Mouse (Mus musculus) layer of hippocampus, adult 8-10 months (tissue): ENCODE data around the gene Cntn1. TPM values are rescaled to one million over a fixed set of nuclear protein-coding genes. Genes with fewer than 3 reads are reported as not detected.

Source experiments
- DNase-seq, 2 experiments: peaks; one replicate each; pipeline ENCODE4 v3.0.0; 2022; ENCODE audit warnings: low spot score in 2 of 2
- total RNA-seq, 4 experiments: library from RNA; stranded (reverse); gene quantifications; 2 replicates each; pipeline ENCODE4 v1.2.4; 2022

The Cntn1 gene
- total RNA-seq, 4 experiments from 2014 or later: 305 to 331 (median 311) TPM

DNA sequence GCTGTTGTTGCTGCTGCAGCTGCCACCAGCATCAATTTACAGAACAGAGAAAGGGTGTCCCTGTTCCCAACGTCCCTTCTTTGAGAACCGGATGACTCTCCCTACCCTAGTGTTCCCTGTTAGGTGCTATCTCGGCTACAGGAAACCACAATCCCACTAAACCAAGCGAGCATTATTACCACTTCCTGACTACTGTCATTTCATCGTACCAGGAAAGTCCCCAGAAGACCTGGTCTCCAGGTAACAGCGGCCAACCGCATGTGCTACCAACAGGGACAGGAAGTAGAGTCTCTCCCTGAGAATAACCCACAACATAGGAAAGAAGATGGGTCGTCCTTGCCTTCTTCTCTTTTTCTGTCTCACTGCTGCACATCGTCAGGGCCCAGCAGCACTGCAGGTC is 83.3 kb downstream of the Cntn1 start:
- no peak for DNase-seq

DNA sequence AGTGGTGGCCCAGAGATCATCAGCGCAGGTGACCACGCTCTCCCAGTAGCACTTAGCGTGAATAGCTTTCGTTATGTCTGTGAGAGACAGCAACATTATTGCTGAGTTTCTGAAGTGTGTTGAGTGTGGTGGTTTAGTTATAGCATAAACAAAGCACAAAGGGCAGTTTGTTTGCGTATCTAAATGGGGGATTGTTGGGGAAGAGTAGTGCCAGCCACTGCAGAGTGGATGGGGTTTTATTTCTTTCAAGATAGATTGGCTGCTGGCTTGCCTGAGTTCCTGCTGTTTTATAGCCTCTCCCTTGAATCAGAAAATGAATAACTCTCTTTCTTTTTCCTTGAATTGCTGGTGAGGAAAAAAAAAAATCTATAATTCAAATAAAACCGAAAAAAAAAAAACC is 86.1 kb downstream of the Cntn1 start:
- DNase-seq: no peak

- DNase-seq: no peak
Measured at GRCm38 (mm10) chr15:92141972-92142371, 91.0 kb downstream of the Cntn1 start.

GRCm38 (mm10) chr15:92154921-92155320 is 104.0 kb downstream of the Cntn1 start:
- DNase-seq: no peak

DNA sequence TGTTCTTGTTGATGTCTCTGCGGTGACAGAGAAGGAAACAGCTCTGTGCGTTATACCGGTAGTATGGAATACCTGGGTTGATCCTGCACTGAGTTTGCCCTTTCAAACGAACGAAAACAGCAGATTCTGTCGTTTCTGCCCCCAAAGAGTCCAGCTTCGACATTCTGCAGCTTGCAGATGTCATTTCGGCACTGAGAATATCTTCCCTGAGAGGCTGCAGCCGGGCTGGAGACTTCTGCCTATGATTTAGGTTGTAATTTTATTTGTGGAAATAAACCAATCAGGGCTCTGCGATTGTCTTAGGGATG is 109.8 kb downstream of the Cntn1 start:
- DNase-seq: no peak

DNA sequence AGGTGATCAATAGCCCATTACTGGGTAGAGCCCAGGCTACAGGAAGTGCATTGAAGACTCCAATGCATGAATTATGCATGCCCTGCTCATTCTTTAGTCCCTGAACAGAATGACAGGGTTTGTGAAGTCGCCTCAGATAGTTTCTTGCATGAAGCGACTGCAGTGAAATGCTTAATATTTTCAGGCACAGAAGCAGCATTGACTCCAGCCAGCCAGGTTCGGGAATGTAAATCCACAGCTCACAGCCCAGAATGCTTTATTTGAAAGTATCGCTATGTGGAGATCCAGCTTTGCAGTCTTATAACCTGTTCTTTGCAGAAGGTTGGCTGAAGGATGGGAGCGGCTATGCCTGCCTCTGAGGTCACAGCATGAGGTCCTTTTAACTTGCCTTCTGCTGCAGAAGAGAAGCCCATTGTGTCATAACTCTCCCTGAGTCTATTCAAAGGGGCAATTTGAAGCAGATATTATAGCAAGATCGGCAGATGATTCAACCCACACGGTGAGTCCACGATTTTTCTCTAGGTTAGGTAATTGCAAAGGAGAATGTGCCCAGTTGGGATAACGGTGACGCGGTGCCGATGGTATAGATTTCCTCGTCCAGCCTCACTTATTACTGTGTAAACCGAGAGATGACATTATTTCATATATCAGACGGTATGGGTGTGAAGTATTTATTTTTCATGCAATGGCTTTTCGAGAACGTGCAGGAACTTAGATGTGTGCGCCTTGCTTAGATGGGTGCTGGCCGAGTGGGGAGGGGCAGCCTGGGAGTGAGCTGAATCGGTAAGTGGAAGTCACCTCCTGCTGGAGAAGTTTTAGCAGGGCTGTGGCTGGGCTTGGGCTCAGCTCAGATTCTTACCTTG is 110.4 kb downstream of the Cntn1 start:
- DNase-seq: peak; percentile 40 to 56

DNA sequence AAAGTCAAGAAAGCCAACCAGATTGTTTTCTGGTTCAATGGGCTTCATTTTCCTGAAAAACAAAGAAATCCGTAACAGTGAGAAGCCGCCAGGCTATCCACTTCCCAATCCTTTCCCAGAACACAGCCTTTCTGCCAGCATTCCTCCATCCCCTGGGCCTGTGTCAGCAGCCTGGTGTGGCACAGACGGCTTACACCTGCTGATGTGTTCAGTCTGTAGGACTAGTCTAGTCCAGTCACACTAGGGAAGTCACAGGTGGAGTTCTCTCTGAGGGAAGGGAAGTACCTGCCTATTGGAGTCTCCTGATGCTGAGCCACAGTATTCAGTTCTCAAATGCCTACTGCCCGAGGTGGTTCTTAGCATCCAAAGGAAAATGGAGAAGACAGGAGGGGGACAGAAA is 111.9 kb downstream of the Cntn1 start:
- DNase-seq: no peak

DNA sequence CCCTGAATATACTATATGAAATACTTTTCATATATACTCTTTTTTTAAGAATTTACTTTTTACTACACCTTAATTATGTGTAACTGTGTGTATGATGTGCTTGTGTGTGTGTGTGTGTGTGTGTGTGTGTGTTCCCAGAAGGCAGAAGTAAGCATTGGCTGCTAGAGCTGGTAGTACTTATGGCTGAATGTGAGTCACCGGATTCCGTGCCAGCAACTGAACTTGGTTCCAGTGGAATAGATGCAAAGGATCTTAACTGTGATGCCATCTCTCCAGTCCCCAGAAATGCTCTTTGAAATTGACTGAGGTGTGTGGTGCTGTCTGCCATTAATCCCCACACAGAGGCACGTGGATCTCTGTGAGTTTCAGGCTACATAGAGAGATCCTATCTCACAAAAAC is 113.2 kb downstream of the Cntn1 start:
- peak; percentile 47 to 61 for DNase-seq

- peak; percentile 69 to 76 for DNase-seq
Measured at GRCm38 (mm10) chr15:92166266-92166665, 115.3 kb downstream of the Cntn1 start.

GRCm38 (mm10) chr15:92175739-92176138 is 124.8 kb downstream of the Cntn1 start:
- DNase-seq: no peak

- DNase-seq: no peak
Measured at GRCm38 (mm10) chr15:92177413-92177812, 126.4 kb downstream of the Cntn1 start.

GRCm38 (mm10) chr15:92185484-92185883 is 134.5 kb downstream of the Cntn1 start:
- DNase-seq: no peak

DNA sequence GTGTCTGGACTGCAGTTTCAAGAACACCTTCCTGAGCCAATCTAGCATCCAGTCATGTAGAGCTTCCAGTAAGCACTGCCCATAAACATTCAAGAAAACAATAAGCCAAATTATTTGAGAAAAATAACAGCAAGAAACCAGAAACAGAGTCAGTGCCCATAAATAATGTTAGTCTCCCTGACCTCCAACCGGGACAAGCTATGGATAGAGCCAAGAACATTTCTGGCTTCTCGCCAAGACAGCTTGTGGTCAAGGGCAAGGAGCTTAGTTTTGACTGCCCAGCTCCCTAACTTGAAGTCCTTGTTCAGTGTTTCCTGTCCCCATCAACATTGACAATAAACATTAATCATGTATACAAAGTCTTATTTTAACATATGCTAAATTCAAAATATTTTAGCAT is 139.0 kb downstream of the Cntn1 start:
- DNase-seq: no peak

GRCm38 (mm10) chr15:92200326-92200985 is 149.5 kb downstream of the Cntn1 start:
- DNase-seq: no peak

DNA sequence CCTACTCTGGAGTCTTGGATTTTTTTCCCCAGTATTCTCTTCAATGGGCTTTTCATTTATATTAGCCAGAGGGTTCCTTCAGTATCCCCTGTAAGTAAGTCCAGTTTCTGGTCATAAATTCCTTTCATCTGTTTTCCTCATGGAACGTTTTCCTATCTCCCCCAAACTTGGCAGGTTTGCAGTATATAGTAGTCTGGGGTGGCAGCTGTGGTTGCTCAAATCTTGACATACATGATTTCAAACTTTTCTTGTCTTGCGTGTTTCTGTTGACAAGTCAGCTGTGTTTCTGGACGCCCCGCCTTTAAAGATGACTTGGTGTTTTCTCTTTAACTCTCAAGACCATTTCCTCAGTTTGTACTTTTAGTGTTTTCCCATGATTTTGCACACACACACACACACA is 155.7 kb downstream of the Cntn1 start:
- no peak for DNase-seq

GRCm38 (mm10) chr15:92209778-92210177 is 158.8 kb downstream of the Cntn1 start:
- peak in 1 of 2 experiments; percentile 28 for DNase-seq

GRCm38 (mm10) chr15:92210486-92211235 is 159.7 kb downstream of the Cntn1 start:
- no peak for DNase-seq

DNA sequence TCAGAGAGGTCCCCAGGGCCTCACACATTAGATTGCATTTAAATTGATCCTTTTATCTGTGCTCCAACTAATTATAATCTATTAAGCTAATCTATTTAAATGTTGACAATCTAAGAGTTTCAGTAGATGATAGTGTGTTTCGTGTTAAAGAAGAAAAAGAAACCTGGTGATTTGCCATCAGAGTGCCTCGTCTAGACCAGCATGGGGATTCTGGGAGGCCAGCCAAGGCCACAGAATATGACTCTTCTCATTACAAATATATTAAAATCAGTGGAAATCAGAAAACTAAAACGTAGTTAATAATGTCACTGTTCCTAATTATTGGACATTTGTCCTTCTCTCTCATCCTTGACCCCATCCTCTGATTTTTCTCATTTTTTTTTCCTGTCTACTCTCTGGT is 164.9 kb downstream of the Cntn1 start:
- DNase-seq: no peak

DNA sequence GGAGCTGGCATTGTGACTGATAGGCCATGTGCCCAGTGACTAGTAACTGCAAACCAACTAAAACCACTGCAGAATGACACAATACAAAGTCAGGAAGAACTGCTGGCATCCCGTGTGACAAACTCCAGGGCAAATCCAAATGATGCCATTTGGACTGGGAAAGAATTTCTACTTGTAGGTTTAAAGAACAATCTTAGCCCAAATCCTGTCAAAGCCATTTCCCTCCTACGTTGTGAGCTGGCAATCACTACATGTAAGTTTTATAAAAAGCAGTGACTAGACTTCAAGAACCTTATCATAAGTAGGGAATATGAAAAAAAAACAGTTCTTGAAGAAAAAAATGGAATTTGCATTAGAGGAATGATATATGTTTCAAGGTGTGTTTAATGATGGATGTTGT is 170.5 kb downstream of the Cntn1 start:
- no peak for DNase-seq

- no peak for DNase-seq
Measured at GRCm38 (mm10) chr15:92231386-92231785, 180.4 kb downstream of the Cntn1 start.

GRCm38 (mm10) chr15:92235836-92236235 is 184.9 kb downstream of the Cntn1 start:
- no peak for DNase-seq

DNA sequence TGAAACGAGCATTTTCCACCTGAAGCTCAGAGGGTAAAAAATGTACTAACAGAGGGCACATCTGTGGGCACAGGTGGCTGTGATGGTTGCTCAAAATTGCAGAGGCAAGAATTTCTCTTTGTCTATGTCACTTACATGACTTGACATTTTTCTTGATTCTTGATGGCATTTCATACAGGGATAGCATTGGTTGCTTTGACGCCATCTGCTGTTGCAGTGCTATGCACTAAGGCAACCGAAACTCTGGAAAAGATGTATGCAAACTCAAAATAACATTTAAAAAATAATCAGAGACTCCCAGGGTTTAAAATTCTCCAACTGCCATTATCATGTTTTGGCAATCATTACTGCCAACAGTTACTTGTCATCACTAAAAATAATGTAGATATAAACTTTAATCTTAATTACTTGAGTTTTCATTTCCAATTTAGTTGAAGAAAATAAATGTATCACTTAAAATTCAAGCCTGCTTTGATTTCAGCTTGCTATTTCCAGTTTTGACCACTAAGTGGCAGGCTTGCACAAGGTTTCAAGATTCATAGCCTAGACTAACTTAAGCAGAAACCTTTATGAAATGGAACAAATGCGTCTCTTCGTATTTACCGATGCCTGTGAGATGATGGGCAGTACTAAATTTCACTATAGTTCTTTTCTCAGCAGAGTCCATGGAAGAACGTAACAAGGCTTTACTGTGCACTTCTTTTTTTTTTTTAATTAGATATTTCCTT is 214.2 kb downstream of the Cntn1 start:
- peak in 1 of 2 experiments; percentile 67 for DNase-seq
